Mouse (Mus musculus) MEL (cell line): ENCODE measurements around the gene Ncstn. TPM values are rescaled to one million over a fixed set of nuclear protein-coding genes. Genes with fewer than 3 reads are reported as not detected.
A peak's percentile ranks its signal among the peaks of the same experiment; 100 is the strongest.

Experiments used
- DNase-seq: peaks from one replicate; pipeline ENCODE4 v3.0.0; 2011; ENCODE audit warnings: low read depth, low spot score
- H3K27ac ChIP-seq: 2 replicates; pipeline ENCODE4 v1.5.1; 2012; ENCODE audit warnings: low read depth, mild to moderate bottlenecking, control low read depth, low read length, moderate library complexity; ENCODE audit not compliant: control insufficient read depth
- H3K27me3 ChIP-seq, 2 experiments: fragments of 150-350 bp in 1 of 2; sonication (generic) in 1 of 2; 2 replicates each; pipeline ENCODE4 v1.6.1; 2012; ENCODE audit warnings: low read length in 2 of 2, mild to moderate bottlenecking in 2 of 2, improper control_type of control experiment in 1 of 2, moderate library complexity in 1 of 2; ENCODE audit not compliant: insufficient read depth in 2 of 2, control insufficient read depth in 1 of 2
- H3K36me3 ChIP-seq, 2 experiments: 2 replicates each; pipeline ENCODE4 v1.6.1; 2012 to 2014; ENCODE audit warnings: low read length in 2 of 2, improper control_type of control experiment in 1 of 2, inconsistent platforms in 1 of 2, mild to moderate bottlenecking in 1 of 2; ENCODE audit not compliant: insufficient read depth in 2 of 2, control insufficient read depth in 1 of 2
- H3K4me1 ChIP-seq, 2 experiments: fragments of 150-350 bp in 1 of 2; sonication (generic) in 1 of 2; 2 replicates each; pipeline ENCODE4 v1.6.1; 2012; ENCODE audit warnings: low read length in 2 of 2, improper control_type of control experiment in 1 of 2, mild to moderate bottlenecking in 1 of 2; ENCODE audit not compliant: insufficient read depth in 2 of 2, control insufficient read depth in 1 of 2
- H3K4me3 ChIP-seq, 2 experiments: fragments of 150-350 bp in 1 of 2; sonication (generic) in 1 of 2; 2 replicates each; pipeline ENCODE4 v1.5.1; 2012; ENCODE audit warnings: low read depth in 2 of 2, low read length in 2 of 2, mild to moderate bottlenecking in 2 of 2, moderate library complexity in 2 of 2, control low read depth in 1 of 2, improper control_type of control experiment in 1 of 2; ENCODE audit not compliant: control insufficient read depth in 1 of 2, insufficient read depth in 1 of 2
- H3K79me2 ChIP-seq: 2 replicates; pipeline ENCODE4 v1.6.1; 2012; ENCODE audit warnings: mild to moderate bottlenecking, low read length, moderate library complexity; ENCODE audit not compliant: control insufficient read depth, poor library complexity, insufficient read depth
- H3K9ac ChIP-seq: 2 replicates; pipeline ENCODE4 v1.6.1; 2012; ENCODE audit warnings: low read depth, mild to moderate bottlenecking, control low read depth, low read length, moderate library complexity; ENCODE audit not compliant: control insufficient read depth, poor library complexity, severe bottlenecking
- H3K9me3 ChIP-seq: fragments of 150-350 bp; sonication (generic); replicated peaks from 2 replicates; pipeline ENCODE4 v1.6.1; 2012; ENCODE audit warnings: mild to moderate bottlenecking, low read length, improper control_type of control experiment, moderate library complexity; ENCODE audit not compliant: insufficient read depth
- CHD1 ChIP-seq: IDR thresholded peaks from 2 replicates; pipeline ENCODE4 v1.6.1; 2012; ENCODE audit warnings: low read depth, mild to moderate bottlenecking, inconsistent platforms, low read length, improper control_type of control experiment
- CHD2 ChIP-seq: IDR thresholded peaks from 2 replicates; pipeline ENCODE4 v1.6.1; 2011; ENCODE audit warnings: low read length, improper control_type of control experiment
- CTCF ChIP-seq, 3 experiments: IDR thresholded peaks in 2 of 3; conservative IDR thresholded peaks in 1 of 3; 2 replicates each; pipeline ENCODE4 v1.5.1; 2011 to 2012; ENCODE audit warnings: low read length in 3 of 3, low read depth in 2 of 3, mild to moderate bottlenecking in 2 of 3, improper control_type of control experiment in 1 of 3, inconsistent platforms in 1 of 3, mixed read lengths in 1 of 3, moderate library complexity in 1 of 3; ENCODE audit not compliant: control insufficient read depth in 1 of 3, insufficient read depth in 1 of 3, poor library complexity in 1 of 3, severe bottlenecking in 1 of 3
- E2F4 ChIP-seq: IDR thresholded peaks from 2 replicates; pipeline ENCODE4 v1.6.1; 2011; ENCODE audit warnings: low read depth, low read length, improper control_type of control experiment, borderline replicate concordance
- EP300 ChIP-seq, 2 experiments: IDR thresholded peaks; 2 replicates each; pipeline ENCODE4 v1.6.1; 2011; ENCODE audit warnings: improper control_type of control experiment in 2 of 2, low read length in 2 of 2, low read depth in 1 of 2, mild to moderate bottlenecking in 1 of 2
- ETS1 ChIP-seq: IDR thresholded peaks from 2 replicates; pipeline ENCODE4 v1.6.1; 2012; ENCODE audit warnings: low read depth, mild to moderate bottlenecking, inconsistent platforms, low read length, improper control_type of control experiment, moderate library complexity
- GATA1 ChIP-seq: IDR thresholded peaks from 2 replicates; pipeline ENCODE4 v1.6.1; 2011; ENCODE audit warnings: low read depth, low read length, improper control_type of control experiment
- KAT2A ChIP-seq: conservative IDR thresholded peaks from 2 replicates; pipeline ENCODE4 v1.6.1; 2012; ENCODE audit warnings: low read depth, low read length, improper control_type of control experiment, inconsistent platforms
- MAZ ChIP-seq: IDR thresholded peaks from 2 replicates; pipeline ENCODE4 v1.6.1; 2012; ENCODE audit warnings: low read depth, mild to moderate bottlenecking, inconsistent platforms, low read length, improper control_type of control experiment
- MXI1 ChIP-seq: IDR thresholded peaks from 2 replicates; pipeline ENCODE4 v1.6.1; 2011; ENCODE audit warnings: mild to moderate bottlenecking, low read depth, low read length, improper control_type of control experiment
- MYB ChIP-seq: IDR thresholded peaks from 2 replicates; pipeline ENCODE4 v1.6.1; 2011; ENCODE audit warnings: mild to moderate bottlenecking, low read depth, low read length, improper control_type of control experiment
- NELFE ChIP-seq: IDR thresholded peaks from 2 replicates; pipeline ENCODE4 v1.6.1; 2011; ENCODE audit warnings: low read depth, low read length, improper control_type of control experiment
- POLR2A ChIP-seq, 2 experiments: IDR thresholded peaks; 2 replicates each; pipeline ENCODE4 v1.6.1; 2011 to 2012; ENCODE audit warnings: low read length in 2 of 2, mild to moderate bottlenecking in 2 of 2, control low read depth in 1 of 2, improper control_type of control experiment in 1 of 2, low read depth in 1 of 2, moderate library complexity in 1 of 2; ENCODE audit not compliant: control insufficient read depth in 1 of 2, insufficient read depth in 1 of 2, poor library complexity in 1 of 2
- POLR2AphosphoS2 ChIP-seq: IDR thresholded peaks from 2 replicates; pipeline ENCODE4 v1.6.1; 2011; ENCODE audit warnings: low read length, improper control_type of control experiment
- RAD21 ChIP-seq: IDR thresholded peaks from 2 replicates; pipeline ENCODE4 v1.6.1; 2011; ENCODE audit warnings: mild to moderate bottlenecking, low read depth, low read length, improper control_type of control experiment
- RCOR1 ChIP-seq: IDR thresholded peaks from 2 replicates; pipeline ENCODE4 v1.6.1; 2012; ENCODE audit warnings: low read depth, mild to moderate bottlenecking, inconsistent platforms, low read length, improper control_type of control experiment
- SMC3 ChIP-seq: IDR thresholded peaks from 2 replicates; pipeline ENCODE4 v1.6.1; 2011; ENCODE audit warnings: low read depth, low read length, improper control_type of control experiment
- TAL1 ChIP-seq: IDR thresholded peaks from 2 replicates; pipeline ENCODE4 v1.6.1; 2012; ENCODE audit warnings: mild to moderate bottlenecking, inconsistent platforms, low read length, moderate library complexity, mixed read lengths
- TCF12 ChIP-seq: IDR thresholded peaks from 2 replicates; pipeline ENCODE4 v1.6.1; 2014; ENCODE audit warnings: low read depth, mild to moderate bottlenecking, inconsistent platforms, low read length, improper control_type of control experiment, moderate library complexity
- USF1 ChIP-seq: IDR thresholded peaks from 2 replicates; pipeline ENCODE4 v1.6.1; 2014; ENCODE audit warnings: low read depth, mild to moderate bottlenecking, inconsistent platforms, low read length, improper control_type of control experiment, moderate library complexity
- ZC3H11A ChIP-seq: IDR thresholded peaks from 2 replicates; pipeline ENCODE4 v1.6.1; 2012; ENCODE audit warnings: low read depth, mild to moderate bottlenecking, inconsistent platforms, low read length, improper control_type of control experiment
- ZKSCAN1 ChIP-seq: IDR thresholded peaks from 2 replicates; pipeline ENCODE4 v1.6.1; 2012; ENCODE audit warnings: low read depth, mild to moderate bottlenecking, inconsistent platforms, low read length, improper control_type of control experiment, moderate library complexity
- ZMIZ1 ChIP-seq: IDR thresholded peaks from 2 replicates; pipeline ENCODE4 v1.6.1; 2012; ENCODE audit warnings: low read depth, mild to moderate bottlenecking, inconsistent platforms, low read length, improper control_type of control experiment, moderate library complexity
- ZNF384 ChIP-seq: IDR thresholded peaks from 2 replicates; pipeline ENCODE4 v1.6.1; 2012; ENCODE audit warnings: low read depth, mild to moderate bottlenecking, inconsistent platforms, low read length, improper control_type of control experiment
- polyA plus RNA-seq, 2 experiments: library from polyadenylated mRNA; stranded (reverse) in 1 of 2; unstranded in 1 of 2; fragments of >175 nt in 1 of 2; fragments of >200 nt in 1 of 2; gene quantifications; 2 replicates each; pipeline versions ENCODE4 v1.2.1 to v1.2.4; 2012; ENCODE audit warnings: low replicate concordance in 2 of 2, low read depth in 1 of 2; ENCODE audit not compliant: insufficient read length in 2 of 2, insufficient read depth in 1 of 2, missing spikeins in 1 of 2
- total RNA-seq: library from RNA; depleted of rRNA; stranded (reverse); fragments of 300-350 nt; gene quantifications from 2 replicates; pipeline ENCODE4 v1.2.3, GENCODE M21; 2012

Gene Ncstn
- total and polyA plus RNA-seq, 3 experiments = 9.9 to 38.5 TPM; not detected in 1

- H3K79me2 ChIP-seq = peaks cover 5% of the 10 kb centered on the region
- H3K27me3 ChIP-seq = no peaks in the 10 kb centered on the region
- H3K4me1 ChIP-seq = peaks cover 2 to 9% of the 10 kb centered on the region in 2 experiments
- H3K36me3 ChIP-seq = peaks cover 2 to 12% of the 10 kb centered on the region in 2 experiments
- H3K9ac ChIP-seq = no peak overlapping the region
- no peaks in the 10 kb centered on the region for H3K9me3 ChIP-seq
- DNase-seq = no peak
- TF ChIP-seq E2F4 (no peak), ZC3H11A (no peak), CTCF (IDR thresholded peaks at IDR 0.05 in 2 of 3, conservative IDR thresholded peaks at IDR 0.05 in 1 of 3; ENCODE audit: control insufficient read depth in 1 of 3, insufficient read depth in 1 of 3, low read depth in 2 of 3, low read length in 3 of 3, poor library complexity in 1 of 3, severe bottlenecking in 1 of 3) (no peak), CHD1 (no peak), USF1 (no peak)
- no peak overlapping the region for H3K27ac ChIP-seq
- no peak overlapping the region for H3K4me3 ChIP-seq
Observed at GRCm38 (mm10) chr1:172122671-172123070, 40.1 kb upstream of the Ncstn start.

- no peaks in the 10 kb centered on the region for H3K79me2 ChIP-seq
- DNase-seq = peak; percentile 81
- TF ChIP-seq ZNF384 = peak; percentile 55
- TF ChIP-seq NELFE = no peak
- TF ChIP-seq POLR2AphosphoS2 = no peak
- TF ChIP-seq USF1 = no peak
- no peak for TF ChIP-seq ZMIZ1
- peak; percentile 46 for TF ChIP-seq ZC3H11A
- TF ChIP-seq MXI1 = no peak
- TF ChIP-seq SMC3 = peak; percentile 77
- TF ChIP-seq ZKSCAN1 = no peak
- no peak for TF ChIP-seq POLR2A (IDR thresholded peaks at IDR 0.05; ENCODE audit: control insufficient read depth in 1 of 2, insufficient read depth in 1 of 2, low read depth in 1 of 2, low read length in 2 of 2, poor library complexity in 1 of 2)
- TF ChIP-seq RAD21 = peak; percentile 71
- TF ChIP-seq MAZ = no peak
- peak; percentile 68 to 80 (median 69) for TF ChIP-seq CTCF (IDR thresholded peaks at IDR 0.05 in 2 of 3, conservative IDR thresholded peaks at IDR 0.05 in 1 of 3; ENCODE audit: control insufficient read depth in 1 of 3, insufficient read depth in 1 of 3, low read depth in 2 of 3, low read length in 3 of 3, poor library complexity in 1 of 3, severe bottlenecking in 1 of 3)
- TF ChIP-seq, all 39 proteins: peak for 5
- H3K9ac ChIP-seq = no peak overlapping the region
- 0 out of 4 replicates have a peak, but pooled peaks cover 0 to 5% of the 10 kb centered on the region in 2 experiments for H3K4me1 ChIP-seq
- peaks cover 0 to 27% of the 10 kb centered on the region in 2 experiments; a peak in 2 of 4 replicates for H3K36me3 ChIP-seq
- H3K27me3 ChIP-seq = no peaks in the 10 kb centered on the region
- H3K27ac ChIP-seq = no peak overlapping the region
- no peaks in the 10 kb centered on the region for H3K9me3 ChIP-seq
- no peak overlapping the region for H3K4me3 ChIP-seq
Observed at GRCm38 (mm10) chr1:172119720-172120119, 37.1 kb upstream of the Ncstn start.

DNA sequence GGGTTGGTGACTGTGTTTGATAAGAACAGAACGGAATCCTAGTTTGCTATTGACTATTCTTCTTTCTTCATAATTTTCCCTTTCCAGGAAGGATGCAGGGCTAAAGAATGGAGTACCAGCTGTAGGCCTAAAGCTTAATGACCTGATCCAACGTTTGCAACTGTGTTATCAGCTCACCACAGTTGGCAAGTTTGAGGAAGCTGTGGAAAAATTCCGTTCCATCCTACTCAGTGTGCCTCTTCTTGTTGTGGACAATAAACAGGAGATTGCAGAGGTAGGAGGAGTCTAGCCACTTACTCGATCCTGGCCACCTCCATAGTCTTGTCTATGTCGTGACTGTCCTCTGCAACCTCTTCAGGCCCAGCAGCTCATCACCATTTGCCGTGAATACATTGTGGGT lies 36.5 kb upstream of the Ncstn start:
- no peaks in the 10 kb centered on the region for H3K79me2 ChIP-seq
- DNase-seq = peak; percentile 52
- H3K9ac ChIP-seq = no peak overlapping the region
- no peak for TF ChIP-seq CHD2
- no peak for TF ChIP-seq POLR2A (IDR thresholded peaks at IDR 0.05; ENCODE audit: control insufficient read depth in 1 of 2, insufficient read depth in 1 of 2, low read depth in 1 of 2, low read length in 2 of 2, poor library complexity in 1 of 2)
- peak; percentile 34; the same call in 1 of the 2 replicates for TF ChIP-seq GATA1
- no peak for TF ChIP-seq KAT2A
- TF ChIP-seq ETS1 = 0 out of 2 replicates have a peak, but pooled peaks have one; percentile 22
- peak; percentile 36 to 70; a peak in 3 of 4 replicates for TF ChIP-seq EP300 (IDR thresholded peaks at IDR 0.05; ENCODE audit: low read depth in 1 of 2, low read length in 2 of 2)
- no peak for TF ChIP-seq MYB
- TF ChIP-seq RCOR1 = 0 out of 2 replicates have a peak, but pooled peaks have one; percentile 20
- TF ChIP-seq TCF12 = peak; percentile 48; the same call in 1 of the 2 replicates
- TF ChIP-seq TAL1 = peak; percentile 76
- no peak overlapping the region for H3K4me3 ChIP-seq
- no peaks in the 10 kb centered on the region for H3K27me3 ChIP-seq
- H3K4me1 ChIP-seq = 0 out of 4 replicates have a peak, but pooled peaks cover 0 to 5% of the 10 kb centered on the region in 2 experiments
- H3K36me3 ChIP-seq = peaks cover 0 to 32% of the 10 kb centered on the region in 2 experiments; a peak in 2 of 4 replicates
- H3K27ac ChIP-seq = no peak overlapping the region
- no peaks in the 10 kb centered on the region for H3K9me3 ChIP-seq
